Mouse (Mus musculus) heart, adult 2 months (tissue): ENCODE measurements around the gene Rnase9. TPM values are rescaled to one million over a fixed set of nuclear protein-coding genes. Genes with fewer than 3 reads are reported as not detected.

ENCODE experiments used
- DNase-seq, 2 experiments: peaks; one replicate each; pipeline ENCODE4 v3.0.0; 2021
- H3K27ac ChIP-seq: fragments of 200-600 bp; 2 replicates; pipeline ENCODE4 v1.8.1; 2022
- H3K27me3 ChIP-seq: fragments of 200-500 bp; 2 replicates; pipeline ENCODE4 v1.6.1; 2012; ENCODE audit warnings: mild to moderate bottlenecking, low read length, inconsistent platforms, mixed read lengths; ENCODE audit not compliant: control insufficient read depth, insufficient read depth
- H3K36me3 ChIP-seq: fragments of 200-500 bp; 2 replicates; pipeline ENCODE4 v1.6.1; 2012; ENCODE audit warnings: low read length, inconsistent platforms; ENCODE audit not compliant: control insufficient read depth, insufficient read depth
- H3K4me1 ChIP-seq: fragments of 200-500 bp; 2 replicates; pipeline ENCODE4 v1.6.1; 2011; ENCODE audit warnings: low read length; ENCODE audit not compliant: control insufficient read depth, insufficient read depth
- H3K4me3 ChIP-seq: fragments of 200-600 bp; 2 replicates; pipeline ENCODE4 v1.8.1; 2022
- H3K79me2 ChIP-seq: fragments of 200-500 bp; replicated peaks from 2 replicates; pipeline ENCODE4 v1.6.1; 2012; ENCODE audit warnings: mild to moderate bottlenecking, inconsistent platforms, low read length, moderate library complexity, mixed read lengths; ENCODE audit not compliant: control insufficient read depth, insufficient read depth
- H3K9ac ChIP-seq: fragments of 200-500 bp; 2 replicates; pipeline ENCODE4 v1.6.1; 2012; ENCODE audit warnings: low read depth, mild to moderate bottlenecking, control low read depth, inconsistent platforms, low read length, mixed read lengths
- CTCF ChIP-seq: fragments of 200-600 bp; IDR thresholded peaks from 2 replicates; pipeline ENCODE4 v1.8.1; 2022; ENCODE audit warnings: antibody characterized with exemption, mild to moderate bottlenecking, moderate library complexity
- EP300 ChIP-seq: fragments of 200-500 bp; IDR thresholded peaks from 2 replicates; pipeline ENCODE4 v1.6.1; 2011; ENCODE audit warnings: low read depth, low read length, control low read depth; ENCODE audit not compliant: insufficient read depth
- POLR2A ChIP-seq: fragments of 200-500 bp; IDR thresholded peaks from 2 replicates; pipeline ENCODE4 v1.6.1; 2011; ENCODE audit warnings: mild to moderate bottlenecking, low read depth, low read length, control low read depth; ENCODE audit not compliant: insufficient read depth
- WGBS: fragments of 180-500 bp; shearing (Covaris S2); methylation state at CpG from one replicate; pipeline ENCODE4 v1.1.7; 2018; 5-methylcytosine and 5-hydroxymethylcytosine counted together
- intact Hi-C: fragments of 180-260 bp; cut with DNase I; formaldehyde crosslinking; loops from one replicate; pipeline ENCODE4 v1.15.1; 2025
- polyA plus RNA-seq: library from polyadenylated mRNA; depleted of rRNA; stranded (reverse); fragments of >200 nt; gene quantifications from 2 replicates; pipeline ENCODE4 v1.2.3, GENCODE M21; 2012
- total RNA-seq, 2 experiments: library from RNA; stranded (reverse); gene quantifications; 2 replicates each; pipeline ENCODE4 v1.2.3; 2021

Gene Rnase9
- total and polyA plus RNA-seq, 3 experiments: not detected

- Histone ChIP-seq H3K27me3 (no peaks in the 10 kb centered on the region), H3K9ac (no peak overlapping the region), H3K79me2 (no peaks in the 10 kb centered on the region), H3K27ac (no peak overlapping the region), H3K4me1 (no peaks in the 10 kb centered on the region), H3K4me3 (no peak overlapping the region), H3K36me3 (no peaks in the 10 kb centered on the region)
- DNase-seq: no peak
- intact Hi-C loops: no loop called here
- WGBS: 53% methylated on average over 1 of the region's 1 CpGs
- TF ChIP-seq CTCF (no peak), POLR2A (no peak), EP300 (no peak)
Measured at GRCm38 (mm10) chr14:51035206-51035605, 6.5 kb downstream of the Rnase9 start.

GRCm38 (mm10) chr14:51027387-51028155, 14.1 kb downstream of the Rnase9 start:
- H3K27ac ChIP-seq: no peak overlapping the region
- H3K79me2 ChIP-seq: no peaks in the 10 kb centered on the region
- H3K4me1 ChIP-seq: no peaks in the 10 kb centered on the region
- no peaks in the 10 kb centered on the region for H3K27me3 ChIP-seq
- H3K36me3 ChIP-seq: no peaks in the 10 kb centered on the region
- no peak overlapping the region for H3K4me3 ChIP-seq
- H3K9ac ChIP-seq: no peak overlapping the region
- 73% methylated on average over 3 of the region's 3 CpGs for WGBS
- intact Hi-C loops: loop anchor here (2.0 kb wide), 1 partner anchor 71 kb away; no protein-coding TSS in a partner anchor
- TF ChIP-seq CTCF (no peak), EP300 (no peak), POLR2A (no peak)
- DNase-seq: no peak

- Histone ChIP-seq H3K4me3 (no peak overlapping the region), H3K4me1 (no peaks in the 10 kb centered on the region; the same call in 1 of the 2 replicates), H3K27me3 (no peaks in the 10 kb centered on the region), H3K79me2 (no peaks in the 10 kb centered on the region), H3K27ac (no peak overlapping the region), H3K36me3 (no peaks in the 10 kb centered on the region), H3K9ac (no peak overlapping the region)
- intact Hi-C loops: loop anchor here (1.0 to 2.0 kb wide), 2 partner anchors 37 to 72 kb away; no protein-coding TSS in a partner anchor
- DNase-seq: peak; percentile 49 to 61
- 39% methylated on average over 5 of the region's 5 CpGs for WGBS
- TF ChIP-seq POLR2A (no peak), CTCF (peak; percentile 96)
Measured at GRCm38 (mm10) chr14:51026391-51027133, 15.1 kb downstream of the Rnase9 start.

GRCm38 (mm10) chr14:51024820-51025219, 16.8 kb downstream of the Rnase9 start:
- intact Hi-C loops: no loop called here
- no peaks in the 10 kb centered on the region for H3K27me3 ChIP-seq
- 95% methylated on average over 1 of the region's 1 CpGs for WGBS
- H3K4me3 ChIP-seq: no peak overlapping the region
- H3K4me1 ChIP-seq: no peaks in the 10 kb centered on the region; the same call in 1 of the 2 replicates
- DNase-seq: no peak
- H3K27ac ChIP-seq: no peak overlapping the region
- TF ChIP-seq POLR2A (no peak), EP300 (no peak)
- H3K9ac ChIP-seq: no peak overlapping the region
- no peaks in the 10 kb centered on the region for H3K36me3 ChIP-seq
- no peaks in the 10 kb centered on the region for H3K79me2 ChIP-seq

- WGBS: 85% methylated on average over 4 of the region's 4 CpGs
- H3K4me3 ChIP-seq: no peak overlapping the region
- no peaks in the 10 kb centered on the region for H3K79me2 ChIP-seq
- H3K9ac ChIP-seq: no peak overlapping the region
- no peaks in the 10 kb centered on the region for H3K36me3 ChIP-seq
- H3K27ac ChIP-seq: no peak overlapping the region
- intact Hi-C loops: loop anchor here (2.0 kb wide), 1 partner anchor 47 kb away; no protein-coding TSS in a partner anchor
- no peaks in the 10 kb centered on the region for H3K27me3 ChIP-seq
- DNase-seq: no peak
- no peaks in the 10 kb centered on the region; the same call in 1 of the 2 replicates for H3K4me1 ChIP-seq
- no peak for TF ChIP-seq CTCF
- TF ChIP-seq POLR2A: no peak
- TF ChIP-seq EP300: no peak
Measured at GRCm38 (mm10) chr14:51023457-51023856, 18.2 kb downstream of the Rnase9 start.

GRCm38 (mm10) chr14:51017256-51017655, 24.4 kb downstream of the Rnase9 start:
- Histone ChIP-seq H3K4me1 (peaks cover 6% of the 10 kb centered on the region), H3K27ac (peak overlapping the region; percentile 62), H3K79me2 (no peaks in the 10 kb centered on the region; the same call in 1 of the 2 replicates), H3K9ac (no peak overlapping the region), H3K27me3 (no peaks in the 10 kb centered on the region), H3K4me3 (no peak overlapping the region), H3K36me3 (peaks cover 8% of the 10 kb centered on the region; the same call in 1 of the 2 replicates)
- DNase-seq: peak; percentile 35 to 61
- WGBS: 27% methylated on average over 3 of the region's 3 CpGs
- peak; percentile 19; the same call in 1 of the 2 replicates for TF ChIP-seq POLR2A
- TF ChIP-seq EP300: 0 out of 2 replicates have a peak, but pooled peaks have one; percentile 53
- no peak for TF ChIP-seq CTCF
- intact Hi-C loops: no loop called here
